In genomic region chr9:85327242-85328211, GRCm38 (mm10) we compare ENCODE assay signal across 8 mouse cellular contexts. TPM values are rescaled to one million over a fixed set of nuclear protein-coding genes. Genes with fewer than 3 reads are reported as not detected.
DNase-seq lines count a peak whose midpoint lies in the region; ATAC-seq and TF ChIP-seq lines count a peak whose summit lies in the region.

Gene Tent5a (minus strand): TSS chr9:85327348.

- TF ChIP-seq EP300 in CH12.LX (IDR thresholded peaks at IDR 0.05; ENCODE audit: low read length) = no peak
- TF ChIP-seq EP300 in liver, postnatal 0 days (IDR thresholded peaks at IDR 0.05; ENCODE audit: low read depth) = no peak; the same call in 1 of the 2 replicates
- TF ChIP-seq EP300 in stomach, postnatal 0 days (optimal IDR thresholded peaks at IDR 0.05) = no peak

- in situ Hi-C loops in CH12.LX (cut with MboI; ENCODE audit: low pct_ligation_motif_present, low pct_unique_long_range_greater_than_20kb, low sequenced_read_pairs) = loop anchor here (25.0 kb wide), 2 partner anchors 260 to 1365 kb away; no protein-coding TSS in a partner anchor

- TF ChIP-seq RAD21 in CH12.LX (IDR thresholded peaks at IDR 0.05; ENCODE audit: low read depth, low read length) = no peak; the same call in 1 of the 2 replicates

- peak; percentile 88 for ATAC-seq in forebrain, embryonic 13.5 days
- peak; percentile 90 for ATAC-seq in liver, postnatal 0 days
- ATAC-seq in neural tube, embryonic 12.5 days (ENCODE audit: low FRiP score, low read depth) = peak; percentile 93
- ATAC-seq in stomach, postnatal 0 days (ENCODE audit: low FRiP score, low TSS enrichment) = peak; percentile 91

- TF ChIP-seq POLR2A in CH12.LX (IDR thresholded peaks at IDR 0.05; ENCODE audit: low read depth, low read length) = peak; percentile 88
- TF ChIP-seq POLR2A in brain, embryonic 14.5 days (IDR thresholded peaks at IDR 0.05; ENCODE audit: borderline replicate concordance, extremely low read depth, insufficient read depth, insufficient read length, poor library complexity, severe bottlenecking) = 0 out of 2 replicates have a peak, but pooled peaks have one; percentile 12

- peaks cover 11 to 30% of the 10 kb centered on the region in 2 experiments for H3K4me1 ChIP-seq in CH12.LX (ENCODE audit: control insufficient read depth in 1 of 2, insufficient read depth in 2 of 2)
- peaks cover 14% of the 10 kb centered on the region for H3K4me1 ChIP-seq in forebrain, embryonic 13.5 days
- no peaks in the 10 kb centered on the region; the same call in 1 of the 2 replicates for H3K4me1 ChIP-seq in liver, postnatal 0 days (ENCODE audit: insufficient read depth)
- H3K4me1 ChIP-seq in neural tube, embryonic 12.5 days = peaks cover 8% of the 10 kb centered on the region; the same call in 1 of the 2 replicates
- no peaks in the 10 kb centered on the region for H3K4me1 ChIP-seq in stomach, postnatal 0 days (replicated peaks; ENCODE audit: control insufficient read depth, insufficient read depth)

- H3K27ac ChIP-seq in CH12.LX (ENCODE audit: insufficient read depth, low read depth) = peak within 1 kb of the TSS; percentile 67
- no peak within 1 kb of the TSS for H3K27ac ChIP-seq in forebrain, embryonic 13.5 days
- peak within 1 kb of the TSS; percentile 94 for H3K27ac ChIP-seq in liver, postnatal 0 days (ENCODE audit: low read depth)
- no peak within 1 kb of the TSS for H3K27ac ChIP-seq in neural tube, embryonic 12.5 days
- peak within 1 kb of the TSS; percentile 94 for H3K27ac ChIP-seq in stomach, postnatal 0 days (replicated peaks)

- intact Hi-C loops in heart, postnatal 10 days (cut with DNase I) = loop anchor here (2.0 to 10.0 kb wide), 10 partner anchors 261 to 1370 kb away; no protein-coding TSS in a partner anchor

- dilution Hi-C loops in CH12.LX (cut with MboI; ENCODE audit: extremely low pct_ligation_motif_present, extremely low pct_unique_long_range_greater_than_20kb, low sequenced_read_pairs) = no loop called here

- peaks cover 3 to 11% of the 10 kb centered on the region in 2 experiments for H3K36me3 ChIP-seq in CH12.LX (replicated peaks in 1 of 2; ENCODE audit: control insufficient read depth in 1 of 2, insufficient read depth in 1 of 2, low read length in 1 of 2)
- H3K36me3 ChIP-seq in forebrain, embryonic 13.5 days (ENCODE audit: poor library complexity, severe bottlenecking) = no peaks in the 10 kb centered on the region
- peaks cover 4% of the 10 kb centered on the region; the same call in 1 of the 2 replicates for H3K36me3 ChIP-seq in liver, postnatal 0 days (replicated peaks; ENCODE audit: insufficient read depth, low read length)
- H3K36me3 ChIP-seq in neural tube, embryonic 12.5 days = no peaks in the 10 kb centered on the region
- no peaks in the 10 kb centered on the region for H3K36me3 ChIP-seq in stomach, postnatal 0 days (ENCODE audit: control insufficient read depth, insufficient read depth, low read length)

- peak within 1 kb of the TSS; percentile 81 for H3K4me2 ChIP-seq in CH12.LX (ENCODE audit: insufficient read depth, low read depth, poor library complexity, severe bottlenecking)
- H3K4me2 ChIP-seq in forebrain, embryonic 13.5 days = peak within 1 kb of the TSS; percentile 94
- H3K4me2 ChIP-seq in liver, postnatal 0 days (ENCODE audit: low read depth, low read length) = peak within 1 kb of the TSS; percentile 91
- H3K4me2 ChIP-seq in neural tube, embryonic 12.5 days (replicated peaks) = peak within 1 kb of the TSS; percentile 95
- H3K4me2 ChIP-seq in stomach, postnatal 0 days (replicated peaks; ENCODE audit: low read depth) = peak within 1 kb of the TSS; percentile 81

- peaks cover 5% of the 10 kb centered on the region for H3K9me3 ChIP-seq in CH12.LX (replicated peaks; ENCODE audit: low read length)
- no peaks in the 10 kb centered on the region for H3K9me3 ChIP-seq in forebrain, embryonic 13.5 days (replicated peaks)
- H3K9me3 ChIP-seq in liver, postnatal 0 days (ENCODE audit: low read length) = no peaks in the 10 kb centered on the region
- H3K9me3 ChIP-seq in neural tube, embryonic 12.5 days = no peaks in the 10 kb centered on the region
- H3K9me3 ChIP-seq in stomach, postnatal 0 days (ENCODE audit: control insufficient read depth, low read length) = no peaks in the 10 kb centered on the region

- H3K27me3 ChIP-seq in CH12.LX (replicated peaks) = no peaks in the 10 kb centered on the region
- peaks cover 25% of the 10 kb centered on the region for H3K27me3 ChIP-seq in forebrain, embryonic 13.5 days
- no peaks in the 10 kb centered on the region for H3K27me3 ChIP-seq in liver, postnatal 0 days (ENCODE audit: insufficient read depth, low read length)
- H3K27me3 ChIP-seq in neural tube, embryonic 12.5 days (replicated peaks) = peaks cover 13% of the 10 kb centered on the region
- H3K27me3 ChIP-seq in stomach, postnatal 0 days (ENCODE audit: control insufficient read depth, insufficient read depth, low read length) = no peaks in the 10 kb centered on the region

- peak; percentile 81 for DNase-seq in CH12.LX (ENCODE audit: extremely low read depth)
- DNase-seq in brain, embryonic 14.5 days (ENCODE audit: low read depth) = peak; percentile 89
- peak; percentile 90 to 91 for DNase-seq in heart, postnatal 10 days
- DNase-seq in kidney, postnatal 4 days = peak; percentile 86 to 92
- DNase-seq in liver, postnatal 0 days = peak; percentile 92
- DNase-seq in stomach, postnatal 0 days (ENCODE audit: low spot score) = peak; percentile 94

- under 1% methylated on average over 72 of the region's 72 CpGs for WGBS in forebrain, embryonic 13.5 days
- WGBS in liver, postnatal 0 days (ENCODE audit: insufficient replicate concordance) = 1% methylated on average over 72 of the region's 72 CpGs
- WGBS in neural tube, embryonic 12.5 days = under 1% methylated on average over 72 of the region's 72 CpGs
- under 1% methylated on average over 72 of the region's 72 CpGs for WGBS in stomach, postnatal 0 days

- H3K79me2 ChIP-seq in CH12.LX (replicated peaks; ENCODE audit: control insufficient read depth, extremely low read depth, insufficient read depth, poor library complexity, severe bottlenecking) = peaks cover 3% of the 10 kb centered on the region

- peak within 1 kb of the TSS; percentile 60 to 84 (median 70) for H3K4me3 ChIP-seq in CH12.LX (replicated peaks in 1 of 3; ENCODE audit: low read depth in 2 of 3, low read length in 2 of 3, poor library complexity in 1 of 3)
- H3K4me3 ChIP-seq in forebrain, embryonic 13.5 days = peak within 1 kb of the TSS; percentile 67
- H3K4me3 ChIP-seq in liver, postnatal 0 days (ENCODE audit: low read depth, low read length) = peak within 1 kb of the TSS; percentile 87
- peak within 1 kb of the TSS; percentile 73 for H3K4me3 ChIP-seq in neural tube, embryonic 12.5 days
- H3K4me3 ChIP-seq in stomach, postnatal 0 days (ENCODE audit: low read depth, low read length) = peak within 1 kb of the TSS; percentile 78

- H3K9ac ChIP-seq in CH12.LX (ENCODE audit: insufficient read depth, low read depth) = peak within 1 kb of the TSS; percentile 55
- peak within 1 kb of the TSS; percentile 64 for H3K9ac ChIP-seq in forebrain, embryonic 13.5 days
- H3K9ac ChIP-seq in liver, postnatal 0 days (replicated peaks) = peak within 1 kb of the TSS; percentile 77
- H3K9ac ChIP-seq in neural tube, embryonic 12.5 days = peak within 1 kb of the TSS; percentile 57
- H3K9ac ChIP-seq in stomach, postnatal 0 days (ENCODE audit: low read length) = peak within 1 kb of the TSS; percentile 80

- no peak for TF ChIP-seq CTCF in CH12.LX (conservative IDR thresholded peaks at IDR 0.05 in 1 of 2, IDR thresholded peaks at IDR 0.05 in 1 of 2; ENCODE audit: low read depth in 2 of 2, low read length in 2 of 2)
- TF ChIP-seq CTCF in brain, embryonic 14.5 days (IDR thresholded peaks at IDR 0.05; ENCODE audit: borderline replicate concordance, extremely low read depth, insufficient read depth, insufficient read length) = peak; percentile 14; the same call in 1 of the 2 replicates
- no peak for TF ChIP-seq CTCF in liver, postnatal 0 days (IDR thresholded peaks at IDR 0.05; ENCODE audit: low read depth)
- TF ChIP-seq CTCF in stomach, postnatal 0 days (IDR thresholded peaks at IDR 0.05; ENCODE audit: low read depth) = peak; percentile 18; the same call in 1 of the 2 replicates

TF ChIP-seq in CH12.LX, 34 proteins besides CTCF, POLR2A, EP300 and RAD21 (continues in another document):
- no peak; the same call in 1 of the 2 replicates for TF ChIP-seq CHD2 (IDR thresholded peaks at IDR 0.05; ENCODE audit: low read length)
- TF ChIP-seq CHD1 (IDR thresholded peaks at IDR 0.05; ENCODE audit: low read depth, low read length) = 0 out of 2 replicates have a peak, but pooled peaks have one; percentile 32
- TF ChIP-seq UBTF (IDR thresholded peaks at IDR 0.05; ENCODE audit: low read depth, low read length) = 0 out of 2 replicates have a peak, but pooled peaks have one; percentile 63
- TF ChIP-seq SIN3A (IDR thresholded peaks at IDR 0.05; ENCODE audit: low read length) = peak; percentile 46; the same call in 1 of the 2 replicates
- peak; percentile 61; the same call in 1 of the 2 replicates for TF ChIP-seq IRF4 (IDR thresholded peaks at IDR 0.05; ENCODE audit: low read depth, low read length)
- TF ChIP-seq BHLHE40 (IDR thresholded peaks at IDR 0.05; ENCODE audit: low read depth, low read length) = peak; percentile 55; the same call in 1 of the 2 replicates
- peak; percentile 74; the same call in 1 of the 2 replicates for TF ChIP-seq POLR2AphosphoS2 (IDR thresholded peaks at IDR 0.05; ENCODE audit: low read depth, low read length)
- no peak for TF ChIP-seq E2F4 (IDR thresholded peaks at IDR 0.05; ENCODE audit: insufficient replicate concordance, low read depth, low read length)
- TF ChIP-seq MAZ (IDR thresholded peaks at IDR 0.05; ENCODE audit: low read depth, low read length) = 0 out of 2 replicates have a peak, but pooled peaks have one; percentile 32
- peak; percentile 54 for TF ChIP-seq NRF1 (IDR thresholded peaks at IDR 0.05; ENCODE audit: low read depth, low read length)
- TF ChIP-seq PAX5 (IDR thresholded peaks at IDR 0.05; ENCODE audit: low read length) = no peak
- TF ChIP-seq MXI1 (IDR thresholded peaks at IDR 0.05; ENCODE audit: low read depth, low read length) = peak; percentile 70
- TF ChIP-seq ETS1 (conservative IDR thresholded peaks at IDR 0.05; ENCODE audit: low read depth, low read length) = 0 out of 2 replicates have a peak, but pooled peaks have one; percentile 10
- TF ChIP-seq KAT2A (IDR thresholded peaks at IDR 0.05; ENCODE audit: insufficient replicate concordance, low read length) = no peak

RNA-seq across cellular contexts. Expression of gene Tent5a, which starts in this region (rescaled TPM):
- total RNA-seq in CH12.LX (2012; rRNA removed) (1.6 and 1.7 TPM in 2 replicates), CH12.LX (2014; rRNA removed) (1.2 and 1.5 TPM in 2 replicates)
- 2.0 and 2.6 TPM in 2 replicates for polyA plus RNA-seq in CH12.LX (2012; ENCODE audit: insufficient read length, low read depth)
- 2.7 and 5.4 TPM in 2 replicates for polyA plus RNA-seq in brain, embryonic 14.5 days (2012; rRNA removed)
- polyA plus RNA-seq in forebrain, embryonic 13.5 days (2015; fragmentation: Nextera tagmentation; extraction: Ambion mirVana) = 2.1 and 2.9 TPM in 2 replicates
- 10 to 100 TPM; 11.0 to 13.9 TPM for total RNA-seq in heart, postnatal 10 days (2021)
- 16.2 and 22.3 TPM in 2 replicates for polyA plus RNA-seq in liver, postnatal 0 days (2015; fragmentation: Nextera tagmentation; extraction: Ambion mirVana)
- polyA plus RNA-seq in neural tube, embryonic 12.5 days (2016; fragmentation: Nextera tagmentation; extraction: Ambion mirVana) = 6.2 TPM in 2 replicates
- 22.5 and 22.9 TPM in 2 replicates for polyA plus RNA-seq in stomach, postnatal 0 days (2015; fragmentation: Nextera tagmentation; extraction: Ambion mirVana)

Comparison
In these comparisons a context has a peak if more than half of its experiments do, and no peak if none do; other contexts are left out.
1. RNA of gene Tent5a (total RNA-seq): 11.0 to 13.9 TPM in heart, postnatal 10 days; 1.2 to 1.7 TPM in CH12.LX; every median in the first group is over 4 times any median in the second.
2. H3K27ac ChIP-seq: peak in CH12.LX (single experiment), liver, postnatal 0 days (single experiment) and stomach, postnatal 0 days (single experiment); none in forebrain, embryonic 13.5 days (single experiment) and neural tube, embryonic 12.5 days (single experiment).
3. CTCF ChIP-seq: peak in brain, embryonic 14.5 days (single experiment) and stomach, postnatal 0 days (single experiment); none in CH12.LX (0 of 2) and liver, postnatal 0 days (single experiment).
4. Peak in every context shown above with its lines, with median percentiles within 50 percentile points of each other: DNase-seq, H3K4me2 ChIP-seq, H3K4me3 ChIP-seq, H3K9ac ChIP-seq and ATAC-seq.